Mouse (Mus musculus): ENCODE measurements around the gene H2-T23.

H2-T23 gene

DNA sequence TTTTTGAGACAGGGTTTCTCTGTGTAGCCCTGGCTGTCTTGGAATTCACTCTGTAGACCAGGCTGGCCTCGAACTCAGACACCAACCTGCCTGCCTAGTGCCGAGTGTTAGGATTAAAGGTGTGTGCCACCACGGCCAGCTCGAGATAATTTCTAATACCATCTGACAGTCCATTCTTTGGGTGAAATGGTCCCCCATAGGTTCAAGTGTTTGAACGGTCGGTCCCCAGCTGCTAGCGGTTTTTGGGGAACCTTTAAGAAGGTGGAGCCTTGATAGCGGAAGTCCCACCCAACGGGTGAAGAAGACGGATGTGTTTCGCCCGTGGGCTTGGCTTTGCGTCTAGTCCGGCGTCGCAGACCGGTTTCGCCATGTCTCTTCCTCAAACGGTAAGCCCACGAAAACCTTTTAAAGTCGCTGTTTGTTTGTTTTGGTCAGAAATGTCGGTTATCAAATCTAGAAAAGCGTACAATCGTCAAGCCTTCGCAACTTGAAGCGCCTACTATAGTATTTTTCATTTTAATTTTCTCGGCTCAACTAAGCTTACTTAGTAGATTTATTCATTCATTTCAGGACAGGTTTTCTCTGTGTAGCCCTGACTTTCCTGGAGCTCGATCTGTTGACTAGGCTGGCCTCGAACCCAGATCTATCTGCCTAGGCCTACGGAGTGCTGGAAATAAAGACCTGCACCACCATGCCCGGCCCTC lies 38.3 kb downstream of the H2-T23 start:
- in situ Hi-C loops (cut with MboI, MseI) = loop anchor here (25.0 kb wide), 1 partner anchor 968 kb away; the partner anchor contains the start of genes Ppp1r11, Znrd1 and Znrd1as

DNA sequence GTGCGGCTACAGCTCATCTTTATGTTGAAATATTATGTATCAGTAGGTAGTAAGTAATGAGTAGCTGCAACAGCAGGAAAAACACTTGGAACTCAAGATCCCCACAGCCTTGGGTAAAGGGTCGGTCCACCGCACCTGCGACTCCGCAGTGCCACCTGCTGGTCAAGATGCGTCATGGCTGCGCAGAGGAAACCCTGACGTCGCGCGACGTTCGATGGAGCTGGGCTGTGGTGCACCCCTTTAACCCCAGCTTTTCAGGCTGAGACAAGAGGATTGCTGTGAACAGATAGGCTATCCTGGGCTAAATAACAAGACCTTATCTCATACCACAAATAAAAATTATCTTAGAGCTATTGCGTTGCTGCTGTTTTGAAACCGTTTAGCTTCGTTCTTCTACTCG lies 39.0 kb downstream of the H2-T23 start:
- in situ Hi-C loops (cut with MboI, MseI) = loop anchor here (25.0 kb wide), 1 partner anchor 969 kb away; the partner anchor contains the start of genes Ppp1r11, Znrd1 and Znrd1as

DNA sequence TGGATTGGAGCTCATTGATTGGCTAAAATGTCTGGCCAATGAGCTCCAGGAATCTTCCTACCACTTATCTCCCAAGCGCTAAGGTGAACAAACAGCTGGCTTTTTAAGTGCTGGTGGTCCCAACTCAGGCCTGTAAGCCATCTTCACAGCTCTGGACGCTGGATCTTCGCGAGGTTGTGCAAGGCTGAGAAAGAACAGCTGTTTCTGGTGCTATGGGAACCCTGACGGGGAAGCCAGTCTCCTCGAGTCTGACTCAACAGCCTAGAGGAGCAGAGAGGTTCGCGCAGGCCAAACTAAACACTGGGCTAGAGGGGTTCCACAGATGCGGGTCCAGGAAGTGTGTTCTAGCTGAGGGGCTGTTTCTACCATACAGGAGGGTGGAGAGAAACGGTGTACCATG lies 40.9 kb downstream of the H2-T23 start:
- in situ Hi-C loops (cut with MboI, MseI) = loop anchor here (25.0 kb wide), 1 partner anchor 971 kb away; the partner anchor contains the start of genes Ppp1r11, Znrd1 and Znrd1as

DNA sequence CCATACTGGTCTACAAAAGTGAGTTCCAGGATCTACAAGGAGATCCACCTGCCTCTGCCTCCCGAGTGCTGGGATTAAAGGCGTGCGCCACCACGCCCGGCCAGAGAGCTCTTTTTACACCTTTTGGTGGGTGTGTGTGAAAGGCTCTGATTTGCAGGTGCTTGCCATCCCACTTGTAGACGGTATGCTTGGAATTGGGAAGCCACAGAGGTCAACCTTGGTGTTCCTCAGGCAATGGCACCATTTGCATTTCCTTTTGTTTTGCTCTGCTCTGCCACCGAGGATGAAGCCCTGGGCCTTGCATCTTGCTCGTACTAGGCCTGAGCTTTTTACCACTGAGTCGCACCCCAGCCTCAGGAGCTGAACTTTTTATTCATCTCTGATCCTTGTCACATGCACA lies 50.9 kb downstream of the H2-T23 start:
- in situ Hi-C loops (cut with MboI, MseI) = loop anchor here (25.0 kb wide), 1 partner anchor 981 kb away; the partner anchor contains the start of genes Ppp1r11, Znrd1 and Znrd1as

DNA sequence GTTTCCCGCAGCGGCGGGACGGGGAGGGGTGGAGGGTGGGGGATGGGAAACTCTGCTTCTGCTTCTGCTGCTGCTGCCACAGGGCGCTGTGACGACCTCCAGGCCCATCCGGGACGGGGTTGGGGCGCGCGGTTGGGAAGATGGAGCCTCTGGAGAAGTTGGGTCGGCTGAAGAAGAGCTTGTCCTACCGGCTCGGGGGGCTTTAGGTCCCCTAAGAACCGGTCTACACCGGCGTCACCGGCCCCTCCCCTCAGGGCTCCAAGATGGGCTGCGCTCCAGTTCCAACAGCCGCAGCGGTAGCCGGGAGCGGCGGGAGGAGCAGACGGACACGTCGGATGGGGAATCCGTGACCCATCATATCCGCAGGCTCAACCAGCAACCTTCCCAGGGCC lies 52.3 kb downstream of the H2-T23 start:
- in situ Hi-C loops (cut with MboI, MseI) = loop anchor here (25.0 kb wide), 1 partner anchor 982 kb away; the partner anchor contains the start of genes Ppp1r11, Znrd1 and Znrd1as
